Mouse (Mus musculus): ENCODE data around the gene Smoc1. TPM values are rescaled to one million over a fixed set of nuclear protein-coding genes. Genes with fewer than 3 reads are reported as not detected.

Smoc1 gene
- polyA plus RNA-seq, 1 experiment from 2014 or later, result 7.9 TPM

DNA sequence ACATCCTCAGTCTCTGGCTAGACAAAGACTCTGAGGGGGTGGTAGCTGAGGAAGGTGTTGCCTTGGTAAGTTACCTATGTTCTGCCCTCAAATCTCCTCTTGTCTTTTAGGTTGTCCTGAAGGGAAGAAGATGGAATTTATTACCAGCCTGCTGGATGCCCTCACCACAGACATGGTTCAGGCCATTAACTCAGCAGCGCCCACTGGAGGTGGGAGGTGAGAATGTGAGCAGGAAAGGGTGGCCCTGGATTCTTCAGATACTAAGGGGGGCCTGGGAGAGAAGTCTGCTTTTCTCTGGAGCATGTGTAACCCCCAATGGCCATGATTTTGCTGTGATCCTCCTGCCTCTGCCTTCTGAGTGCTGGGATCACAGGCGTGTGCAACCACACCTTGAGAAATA is 143.5 kb downstream of the Smoc1 start:
- Histone ChIP-seq H3K4me1 (ENCODE audit: control insufficient read depth, insufficient read depth, low read length) (0 out of 2 replicates have a peak, but pooled peaks cover 5% of the 10 kb centered on the region), H3K9me3 (replicated peaks; ENCODE audit: control insufficient read depth, low read length) (no peaks in the 10 kb centered on the region), H3K4me3 (replicated peaks; ENCODE audit: low read length) (no peak overlapping the region), H3K27ac (ENCODE audit: low read length) (no peak overlapping the region), H3K4me2 (ENCODE audit: low read depth, low read length) (no peak overlapping the region), H3K9ac (ENCODE audit: low read length) (no peak overlapping the region), H3K36me3 (ENCODE audit: control insufficient read depth, insufficient read depth, low read length) (no peaks in the 10 kb centered on the region), H3K27me3 (ENCODE audit: control insufficient read depth, insufficient read depth, low read length) (no peaks in the 10 kb centered on the region)
- WGBS, result 87% methylated on average over 2 of the region's 2 CpGs
- ATAC-seq (ENCODE audit: insufficient read depth, low FRiP score), result no peak

- 74% methylated on average over 3 of the region's 3 CpGs for WGBS
- Histone ChIP-seq H3K9me3 (replicated peaks; ENCODE audit: control insufficient read depth, low read length) (no peaks in the 10 kb centered on the region), H3K9ac (ENCODE audit: low read length) (no peak overlapping the region), H3K4me3 (replicated peaks; ENCODE audit: low read length) (no peak overlapping the region), H3K36me3 (ENCODE audit: control insufficient read depth, insufficient read depth, low read length) (no peaks in the 10 kb centered on the region), H3K4me1 (ENCODE audit: control insufficient read depth, insufficient read depth, low read length) (no peaks in the 10 kb centered on the region), H3K27me3 (ENCODE audit: control insufficient read depth, insufficient read depth, low read length) (no peaks in the 10 kb centered on the region), H3K4me2 (ENCODE audit: low read depth, low read length) (no peak overlapping the region), H3K27ac (ENCODE audit: low read length) (no peak overlapping the region)
- ATAC-seq (ENCODE audit: insufficient read depth, low FRiP score), result no peak
Observed at GRCm38 (mm10) chr12:81173011-81173410, 146.4 kb downstream of the Smoc1 start.

DNA sequence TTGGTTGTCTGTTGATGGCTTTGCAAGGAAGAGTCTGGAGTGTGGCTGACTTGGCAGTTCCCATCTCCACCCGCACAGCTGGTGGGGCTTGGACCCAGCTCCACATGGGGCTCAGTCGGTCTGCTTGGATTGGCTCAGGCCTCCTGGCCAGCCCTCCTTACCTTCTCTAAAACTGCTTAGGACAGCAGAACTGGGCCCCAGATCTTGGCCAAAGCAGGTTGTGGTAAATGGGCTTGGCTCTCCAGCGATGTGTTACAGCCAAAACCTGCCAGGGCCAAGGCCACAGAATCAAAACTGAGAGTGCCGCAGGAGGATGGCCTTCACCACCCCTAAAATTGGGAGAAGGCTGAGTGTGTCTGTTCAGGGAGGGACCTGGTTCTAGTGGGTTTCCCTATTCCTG is 147.3 kb downstream of the Smoc1 start:
- no peaks in the 10 kb centered on the region for H3K27me3 ChIP-seq (ENCODE audit: control insufficient read depth, insufficient read depth, low read length)
- ATAC-seq (ENCODE audit: insufficient read depth, low FRiP score), result no peak
- no peak overlapping the region for H3K9ac ChIP-seq (ENCODE audit: low read length)
- H3K4me1 ChIP-seq (ENCODE audit: control insufficient read depth, insufficient read depth, low read length), result no peaks in the 10 kb centered on the region
- no peaks in the 10 kb centered on the region for H3K9me3 ChIP-seq (replicated peaks; ENCODE audit: control insufficient read depth, low read length)
- no peaks in the 10 kb centered on the region for H3K36me3 ChIP-seq (ENCODE audit: control insufficient read depth, insufficient read depth, low read length)
- WGBS, result 93% methylated on average over 4 of the region's 4 CpGs
- H3K4me2 ChIP-seq (ENCODE audit: low read depth, low read length), result no peak overlapping the region
- H3K27ac ChIP-seq (ENCODE audit: low read length), result no peak overlapping the region
- no peak overlapping the region for H3K4me3 ChIP-seq (replicated peaks; ENCODE audit: low read length)

GRCm38 (mm10) chr12:81175252-81175651 is 148.6 kb downstream of the Smoc1 start:
- no peak overlapping the region for H3K4me3 ChIP-seq (replicated peaks; ENCODE audit: low read length)
- no peak for ATAC-seq (ENCODE audit: insufficient read depth, low FRiP score)
- H3K27ac ChIP-seq (ENCODE audit: low read length), result no peak overlapping the region
- H3K9me3 ChIP-seq (replicated peaks; ENCODE audit: control insufficient read depth, low read length), result no peaks in the 10 kb centered on the region
- H3K27me3 ChIP-seq (ENCODE audit: control insufficient read depth, insufficient read depth, low read length), result no peaks in the 10 kb centered on the region
- no peak overlapping the region for H3K4me2 ChIP-seq (ENCODE audit: low read depth, low read length)
- H3K9ac ChIP-seq (ENCODE audit: low read length), result no peak overlapping the region
- H3K4me1 ChIP-seq (ENCODE audit: control insufficient read depth, insufficient read depth, low read length), result no peaks in the 10 kb centered on the region
- 49% methylated on average over 9 of the region's 9 CpGs for WGBS
- no peaks in the 10 kb centered on the region for H3K36me3 ChIP-seq (ENCODE audit: control insufficient read depth, insufficient read depth, low read length)

DNA sequence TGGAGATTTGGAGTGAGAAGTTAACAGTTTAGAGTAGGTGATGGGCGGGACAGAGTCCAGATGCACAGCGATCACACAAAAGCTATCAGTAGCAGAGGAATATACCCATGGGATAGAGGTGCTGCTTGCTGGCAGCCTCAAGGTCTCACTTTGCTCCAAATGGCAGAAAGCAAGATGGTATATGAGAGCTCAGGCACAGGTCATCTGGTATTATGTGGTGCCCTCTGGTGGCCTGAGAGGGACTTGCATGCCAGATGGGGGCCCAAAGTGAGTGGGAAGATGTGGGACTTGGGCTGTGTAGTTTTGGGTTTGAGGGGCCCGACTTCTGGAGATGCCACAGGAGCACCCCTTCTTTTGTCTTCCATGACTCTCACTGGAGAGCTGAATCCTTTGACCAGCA is 155.5 kb downstream of the Smoc1 start:
- Histone ChIP-seq H3K9ac (ENCODE audit: low read length) (no peak overlapping the region), H3K4me3 (replicated peaks; ENCODE audit: low read length) (no peak overlapping the region), H3K36me3 (ENCODE audit: control insufficient read depth, insufficient read depth, low read length) (no peaks in the 10 kb centered on the region), H3K27ac (ENCODE audit: low read length) (no peak overlapping the region), H3K4me2 (ENCODE audit: low read depth, low read length) (no peak overlapping the region), H3K9me3 (replicated peaks; ENCODE audit: control insufficient read depth, low read length) (no peaks in the 10 kb centered on the region), H3K4me1 (ENCODE audit: control insufficient read depth, insufficient read depth, low read length) (no peaks in the 10 kb centered on the region), H3K27me3 (ENCODE audit: control insufficient read depth, insufficient read depth, low read length) (no peaks in the 10 kb centered on the region)
- ATAC-seq (ENCODE audit: insufficient read depth, low FRiP score), result 0 out of 2 replicates have a peak, but pooled peaks have one; percentile 25
- 62% methylated on average over 3 of the region's 3 CpGs for WGBS

DNA sequence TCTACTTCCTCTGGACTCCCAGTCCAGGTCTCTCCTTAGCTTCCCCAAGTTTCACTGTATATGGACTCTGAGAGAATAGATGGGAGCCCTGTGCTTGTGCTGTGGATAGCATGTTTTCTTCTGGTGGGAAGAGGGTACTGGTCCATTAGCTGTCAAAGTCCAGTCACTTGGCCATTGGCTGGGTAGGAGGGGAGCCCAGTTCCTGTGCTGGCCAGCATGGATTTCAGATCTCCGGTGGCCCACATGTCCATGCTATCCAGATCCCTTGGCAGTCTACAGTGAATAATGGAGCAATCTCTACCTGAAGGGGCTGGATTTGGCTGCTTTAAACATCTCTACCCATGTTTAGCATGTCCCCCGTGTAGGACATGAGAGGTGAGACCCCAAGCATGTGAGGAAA is 158.4 kb downstream of the Smoc1 start:
- Histone ChIP-seq H3K4me1 (ENCODE audit: control insufficient read depth, insufficient read depth, low read length) (no peaks in the 10 kb centered on the region), H3K27me3 (ENCODE audit: control insufficient read depth, insufficient read depth, low read length) (no peaks in the 10 kb centered on the region), H3K9ac (ENCODE audit: low read length) (no peak overlapping the region), H3K36me3 (ENCODE audit: control insufficient read depth, insufficient read depth, low read length) (no peaks in the 10 kb centered on the region), H3K9me3 (replicated peaks; ENCODE audit: control insufficient read depth, low read length) (no peaks in the 10 kb centered on the region), H3K4me3 (replicated peaks; ENCODE audit: low read length) (no peak overlapping the region), H3K4me2 (ENCODE audit: low read depth, low read length) (no peak overlapping the region), H3K27ac (ENCODE audit: low read length) (no peak overlapping the region)
- ATAC-seq (ENCODE audit: insufficient read depth, low FRiP score), result no peak
- WGBS, result 84% methylated on average over 2 of the region's 2 CpGs

GRCm38 (mm10) chr12:81186081-81186480 is 159.5 kb downstream of the Smoc1 start:
- no peak overlapping the region for H3K9ac ChIP-seq (ENCODE audit: low read length)
- 87% methylated on average over 4 of the region's 4 CpGs for WGBS
- no peaks in the 10 kb centered on the region for H3K27me3 ChIP-seq (ENCODE audit: control insufficient read depth, insufficient read depth, low read length)
- no peak for ATAC-seq (ENCODE audit: insufficient read depth, low FRiP score)
- H3K4me1 ChIP-seq (ENCODE audit: control insufficient read depth, insufficient read depth, low read length), result no peaks in the 10 kb centered on the region
- no peak overlapping the region for H3K4me3 ChIP-seq (replicated peaks; ENCODE audit: low read length)
- no peak overlapping the region for H3K27ac ChIP-seq (ENCODE audit: low read length)
- no peak overlapping the region for H3K4me2 ChIP-seq (ENCODE audit: low read depth, low read length)
- no peaks in the 10 kb centered on the region for H3K36me3 ChIP-seq (ENCODE audit: control insufficient read depth, insufficient read depth, low read length)
- H3K9me3 ChIP-seq (replicated peaks; ENCODE audit: control insufficient read depth, low read length), result no peaks in the 10 kb centered on the region

DNA sequence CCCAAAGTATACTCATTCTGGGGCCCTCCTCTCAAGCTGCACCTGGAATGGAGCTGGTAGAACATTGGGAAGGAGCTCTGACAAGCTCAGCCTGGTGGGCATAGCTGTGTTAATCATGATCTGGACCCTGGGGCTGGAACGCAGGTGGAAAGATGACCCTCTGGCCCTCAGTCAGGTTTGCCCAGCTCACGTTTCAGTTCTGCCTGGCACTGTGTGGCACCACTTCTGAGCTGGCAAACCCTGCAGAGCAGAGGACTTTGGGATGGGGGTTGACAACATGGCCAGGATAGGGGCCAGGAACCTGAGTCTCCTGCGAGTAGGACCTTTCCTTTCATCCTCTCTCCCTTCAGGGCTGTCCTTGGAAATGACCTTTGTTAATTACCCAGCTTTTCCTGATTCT is 160.1 kb downstream of the Smoc1 start:
- H3K27ac ChIP-seq (ENCODE audit: low read length), result no peak overlapping the region
- H3K4me3 ChIP-seq (replicated peaks; ENCODE audit: low read length), result no peak overlapping the region
- H3K27me3 ChIP-seq (ENCODE audit: control insufficient read depth, insufficient read depth, low read length), result no peaks in the 10 kb centered on the region
- H3K9ac ChIP-seq (ENCODE audit: low read length), result no peak overlapping the region
- H3K9me3 ChIP-seq (replicated peaks; ENCODE audit: control insufficient read depth, low read length), result no peaks in the 10 kb centered on the region
- no peak overlapping the region for H3K4me2 ChIP-seq (ENCODE audit: low read depth, low read length)
- H3K4me1 ChIP-seq (ENCODE audit: control insufficient read depth, insufficient read depth, low read length), result no peaks in the 10 kb centered on the region
- no peaks in the 10 kb centered on the region for H3K36me3 ChIP-seq (ENCODE audit: control insufficient read depth, insufficient read depth, low read length)
- WGBS, result 69% methylated on average over 3 of the region's 3 CpGs
- no peak for ATAC-seq (ENCODE audit: insufficient read depth, low FRiP score)

GRCm38 (mm10) chr12:81188423-81188822 is 161.8 kb downstream of the Smoc1 start:
- Histone ChIP-seq H3K27ac (ENCODE audit: low read length) (no peak overlapping the region), H3K36me3 (ENCODE audit: control insufficient read depth, insufficient read depth, low read length) (no peaks in the 10 kb centered on the region), H3K9me3 (replicated peaks; ENCODE audit: control insufficient read depth, low read length) (no peaks in the 10 kb centered on the region), H3K4me1 (ENCODE audit: control insufficient read depth, insufficient read depth, low read length) (no peaks in the 10 kb centered on the region), H3K27me3 (ENCODE audit: control insufficient read depth, insufficient read depth, low read length) (no peaks in the 10 kb centered on the region), H3K4me3 (replicated peaks; ENCODE audit: low read length) (no peak overlapping the region), H3K4me2 (ENCODE audit: low read depth, low read length) (no peak overlapping the region), H3K9ac (ENCODE audit: low read length) (no peak overlapping the region)
- 66% methylated on average over 3 of the region's 3 CpGs for WGBS
- ATAC-seq (ENCODE audit: insufficient read depth, low FRiP score), result no peak

DNA sequence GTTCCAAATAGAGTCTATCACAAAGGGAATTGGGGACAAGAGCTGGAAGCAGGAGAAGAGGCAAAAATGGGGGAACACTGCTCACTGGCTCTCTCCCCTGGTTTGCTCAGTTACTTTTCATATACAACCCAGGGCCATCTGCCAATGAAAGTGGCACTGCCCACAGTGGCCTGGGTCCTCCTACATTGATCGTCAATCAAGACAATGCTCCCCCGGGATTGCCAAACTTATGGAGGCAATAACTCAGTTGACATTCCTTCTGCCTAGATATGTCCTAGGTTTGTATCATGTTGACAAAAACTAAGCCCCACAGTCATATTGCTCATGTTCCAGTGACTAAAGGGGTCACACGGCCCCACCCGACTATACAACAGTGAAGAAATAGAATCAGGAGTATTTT is 162.4 kb downstream of the Smoc1 start:
- Histone ChIP-seq H3K9me3 (replicated peaks; ENCODE audit: control insufficient read depth, low read length) (no peaks in the 10 kb centered on the region), H3K4me3 (replicated peaks; ENCODE audit: low read length) (no peak overlapping the region), H3K9ac (ENCODE audit: low read length) (no peak overlapping the region), H3K4me2 (ENCODE audit: low read depth, low read length) (no peak overlapping the region), H3K36me3 (ENCODE audit: control insufficient read depth, insufficient read depth, low read length) (no peaks in the 10 kb centered on the region), H3K4me1 (ENCODE audit: control insufficient read depth, insufficient read depth, low read length) (no peaks in the 10 kb centered on the region), H3K27me3 (ENCODE audit: control insufficient read depth, insufficient read depth, low read length) (no peaks in the 10 kb centered on the region), H3K27ac (ENCODE audit: low read length) (no peak overlapping the region)
- ATAC-seq (ENCODE audit: insufficient read depth, low FRiP score), result no peak
- 84% methylated on average over 4 of the region's 4 CpGs for WGBS
